Mouse (Mus musculus) cerebral cortex, adult 2 months (tissue): ENCODE measurements around the gene Rev3l.

ENCODE experiments used
- WGBS: fragments of 180-500 bp; shearing (Covaris S2); methylation state at CpG from one replicate; pipeline ENCODE4 v1.1.7; 2018; 5-methylcytosine and 5-hydroxymethylcytosine counted together

Rev3l gene

GRCm38 (mm10) chr10:39731736-39732265, at the start of gene Rev3l:
TSS of gene Rev3l (plus strand) at chr10:39732118.
- under 1% methylated on average over 53 of the region's 64 CpGs for WGBS

- 94% methylated on average over 2 of the region's 2 CpGs for WGBS
Observed at GRCm38 (mm10) chr10:39682556-39682955, 49.4 kb upstream of the Rev3l start.

GRCm38 (mm10) chr10:39683481-39683880, 48.4 kb upstream of the Rev3l start:
- 94% methylated on average over 2 of the region's 2 CpGs for WGBS

GRCm38 (mm10) chr10:39686811-39687210, 45.1 kb upstream of the Rev3l start:
- WGBS, result 88% methylated on average over 4 of the region's 4 CpGs

GRCm38 (mm10) chr10:39687851-39688250, 44.1 kb upstream of the Rev3l start:
- 62% methylated on average over 3 of the region's 3 CpGs for WGBS

GRCm38 (mm10) chr10:39691351-39692064, 40.4 kb upstream of the Rev3l start:
- 39% methylated on average over 11 of the region's 11 CpGs for WGBS

GRCm38 (mm10) chr10:39692152-39692551, 39.8 kb upstream of the Rev3l start:
- whole genome bisulfite sequencing, result 83% methylated on average over 2 of the region's 2 CpGs

- 96% methylated on average over 2 of the region's 2 CpGs for whole genome bisulfite sequencing
Observed at GRCm38 (mm10) chr10:39707717-39708510, 24.0 kb upstream of the Rev3l start.

GRCm38 (mm10) chr10:39716936-39717335, 15.0 kb upstream of the Rev3l start:
- WGBS, result 87% methylated on average over 5 of the region's 5 CpGs

GRCm38 (mm10) chr10:39730976-39731735, 762 bp upstream of the Rev3l start:
- under 1% methylated on average over 56 of the region's 66 CpGs for WGBS

GRCm38 (mm10) chr10:39732266-39733100, 565 bp downstream of the Rev3l start:
- under 1% methylated on average over 102 of the region's 105 CpGs for WGBS

GRCm38 (mm10) chr10:39733101-39733399, 1.1 kb downstream of the Rev3l start:
- WGBS, result under 1% methylated on average over 9 of the region's 9 CpGs

GRCm38 (mm10) chr10:39733421-39733930, 1.6 kb downstream of the Rev3l start:
- 8% methylated on average over 10 of the region's 10 CpGs for WGBS

- WGBS, result 73% methylated on average over 4 of the region's 4 CpGs
Observed at GRCm38 (mm10) chr10:39736187-39736586, 4.3 kb downstream of the Rev3l start.

- 78% methylated on average over 4 of the region's 4 CpGs for WGBS
Observed at GRCm38 (mm10) chr10:39742057-39742456, 10.1 kb downstream of the Rev3l start.

- 54% methylated on average over 1 of the region's 1 CpGs for WGBS
Observed at GRCm38 (mm10) chr10:39764752-39765151, 32.8 kb downstream of the Rev3l start.

- 59% methylated on average over 4 of the region's 4 CpGs for WGBS
Observed at GRCm38 (mm10) chr10:39766702-39767101, 34.8 kb downstream of the Rev3l start.

- whole genome bisulfite sequencing, result 75% methylated on average over 2 of the region's 2 CpGs
Observed at GRCm38 (mm10) chr10:39772259-39772658, 40.3 kb downstream of the Rev3l start.

- 75% methylated on average over 9 of the region's 9 CpGs for WGBS
Observed at GRCm38 (mm10) chr10:39773940-39774726, 42.2 kb downstream of the Rev3l start.

- WGBS, result 83% methylated on average over 3 of the region's 3 CpGs
Observed at GRCm38 (mm10) chr10:39776927-39777326, 45.0 kb downstream of the Rev3l start.
